Mouse (Mus musculus) heart, embryonic 12.5 days (tissue): ENCODE results near the gene Srl. TPM values are rescaled to one million over a fixed set of nuclear protein-coding genes. Genes with fewer than 3 reads are reported as not detected.
A peak's percentile ranks its signal among the peaks of the same experiment; 100 is the strongest.
"Not testable (repeated sequence)": the region's sequence is repeated elsewhere in the genome, so short reads cannot be mapped to it uniquely, and the experiment has no call there.

Source experiments
- ATAC-seq: fragments of 200-750 bp; cut with Nextera tagmentation; 2 replicates; pipeline ENCODE4 v1.8.0; 2017; ENCODE audit warnings: moderate TSS enrichment, moderate library complexity; ENCODE audit not compliant: insufficient number of reproducible peaks, low FRiP score
- H3K27ac ChIP-seq: fragments of 300-500 bp; sonication (generic); 2 replicates; pipeline ENCODE4 v1.5.1; 2016; ENCODE audit warnings: mild to moderate bottlenecking, moderate library complexity; ENCODE audit not compliant: poor library complexity, severe bottlenecking
- H3K27me3 ChIP-seq: fragments of 300-500 bp; sonication (generic); replicated peaks from 2 replicates; pipeline ENCODE4 v1.6.1; 2016; ENCODE audit warnings: mild to moderate bottlenecking, moderate library complexity
- H3K36me3 ChIP-seq: fragments of 300-500 bp; sonication (generic); 2 replicates; pipeline ENCODE4 v1.6.1; 2016; ENCODE audit warnings: mild to moderate bottlenecking, moderate library complexity
- H3K4me1 ChIP-seq: fragments of 300-500 bp; sonication (generic); replicated peaks from 2 replicates; pipeline ENCODE4 v1.6.1; 2016; ENCODE audit warnings: mild to moderate bottlenecking
- H3K4me2 ChIP-seq: fragments of 300-500 bp; sonication (generic); 2 replicates; pipeline ENCODE4 v1.6.1; 2016; ENCODE audit warnings: mild to moderate bottlenecking, moderate library complexity
- H3K4me3 ChIP-seq: fragments of 300-500 bp; sonication (generic); 2 replicates; pipeline ENCODE4 v1.5.1; 2016; ENCODE audit warnings: mild to moderate bottlenecking
- H3K9ac ChIP-seq: fragments of 300-500 bp; sonication (generic); 2 replicates; pipeline ENCODE4 v1.6.1; 2016; ENCODE audit warnings: mild to moderate bottlenecking, moderate library complexity
- H3K9me3 ChIP-seq: fragments of 300-500 bp; sonication (generic); replicated peaks from 2 replicates; pipeline ENCODE4 v1.6.1; 2016; ENCODE audit warnings: mild to moderate bottlenecking, moderate library complexity
- WGBS: fragments of 180-500 bp; shearing (Covaris S2); methylation state at CpG from one replicate; pipeline ENCODE4 v1.1.7; 2016; 5-methylcytosine and 5-hydroxymethylcytosine counted together
- polyA plus RNA-seq: library from polyadenylated mRNA; unstranded; fragments of >200 nt; fragmentation: Nextera tagmentation; extraction: Ambion mirVana; gene quantifications from 2 replicates; pipeline ENCODE4 v1.2.1, GENCODE M21; 2016

The Srl gene
- polyA plus RNA-seq, 1 experiment from 2014 or later: 230 TPM

DNA sequence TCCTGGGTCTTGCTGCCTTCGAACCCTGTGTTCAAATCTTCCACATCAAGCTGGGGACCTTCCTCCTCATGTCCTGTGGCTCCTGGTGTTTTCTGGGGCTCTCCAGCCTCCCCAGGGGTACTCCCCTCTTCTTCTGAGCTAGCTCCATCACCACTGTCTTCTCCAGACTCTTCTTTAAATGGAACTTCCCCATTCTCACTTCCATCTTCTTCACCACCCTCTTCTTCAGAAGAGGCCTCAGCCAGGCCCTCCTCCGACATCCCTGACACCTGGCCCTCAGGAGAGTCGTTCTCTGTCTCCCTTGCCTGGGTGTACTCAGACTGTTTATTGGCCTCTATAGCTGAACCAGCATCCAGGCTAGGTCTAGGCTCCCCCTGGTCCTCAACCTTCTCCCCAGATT, 45.1 kb downstream of the Srl start:
- Histone ChIP-seq H3K4me2 (no peak overlapping the region), H3K27me3 (no peaks in the 10 kb centered on the region), H3K9me3 (no peaks in the 10 kb centered on the region), H3K27ac (no peak overlapping the region), H3K4me1 (peaks cover 42% of the 10 kb centered on the region), H3K4me3 (no peak overlapping the region), H3K36me3 (peaks cover 49% of the 10 kb centered on the region), H3K9ac (no peak overlapping the region)
- WGBS: 85% methylated on average over 3 of the region's 3 CpGs
- no peak for ATAC-seq

DNA sequence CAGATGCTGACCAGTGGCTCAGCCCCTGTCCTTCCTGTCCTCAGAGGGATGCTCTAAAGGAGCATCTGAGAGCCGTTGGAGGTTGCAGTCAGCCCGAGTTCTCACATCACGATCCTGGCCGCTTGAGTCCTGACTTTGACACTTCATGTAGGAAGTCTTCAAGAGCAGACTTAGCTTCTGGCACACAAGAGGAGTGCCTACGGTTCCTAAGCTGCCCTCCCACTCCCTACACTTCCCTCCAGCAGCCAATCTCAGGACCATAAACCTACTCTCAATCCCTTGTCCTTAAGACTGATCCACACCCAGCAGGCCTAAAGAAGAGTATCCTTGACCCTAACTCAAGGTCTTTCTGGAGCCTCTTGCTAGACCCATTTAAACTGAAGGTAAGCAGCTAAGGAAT, 45.8 kb downstream of the Srl start:
- H3K4me2 ChIP-seq: no peak overlapping the region
- no peaks in the 10 kb centered on the region for H3K27me3 ChIP-seq
- 0 out of 2 replicates have a peak overlapping the region, but pooled peaks have one; percentile 33 for H3K9ac ChIP-seq
- H3K27ac ChIP-seq: 0 out of 2 replicates have a peak overlapping the region, but pooled peaks have one; percentile 7
- H3K4me1 ChIP-seq: peaks cover 36% of the 10 kb centered on the region
- no peak for ATAC-seq
- H3K4me3 ChIP-seq: no peak overlapping the region
- no peaks in the 10 kb centered on the region for H3K9me3 ChIP-seq
- peaks cover 54% of the 10 kb centered on the region for H3K36me3 ChIP-seq
- 61% methylated on average over 5 of the region's 5 CpGs for WGBS

DNA sequence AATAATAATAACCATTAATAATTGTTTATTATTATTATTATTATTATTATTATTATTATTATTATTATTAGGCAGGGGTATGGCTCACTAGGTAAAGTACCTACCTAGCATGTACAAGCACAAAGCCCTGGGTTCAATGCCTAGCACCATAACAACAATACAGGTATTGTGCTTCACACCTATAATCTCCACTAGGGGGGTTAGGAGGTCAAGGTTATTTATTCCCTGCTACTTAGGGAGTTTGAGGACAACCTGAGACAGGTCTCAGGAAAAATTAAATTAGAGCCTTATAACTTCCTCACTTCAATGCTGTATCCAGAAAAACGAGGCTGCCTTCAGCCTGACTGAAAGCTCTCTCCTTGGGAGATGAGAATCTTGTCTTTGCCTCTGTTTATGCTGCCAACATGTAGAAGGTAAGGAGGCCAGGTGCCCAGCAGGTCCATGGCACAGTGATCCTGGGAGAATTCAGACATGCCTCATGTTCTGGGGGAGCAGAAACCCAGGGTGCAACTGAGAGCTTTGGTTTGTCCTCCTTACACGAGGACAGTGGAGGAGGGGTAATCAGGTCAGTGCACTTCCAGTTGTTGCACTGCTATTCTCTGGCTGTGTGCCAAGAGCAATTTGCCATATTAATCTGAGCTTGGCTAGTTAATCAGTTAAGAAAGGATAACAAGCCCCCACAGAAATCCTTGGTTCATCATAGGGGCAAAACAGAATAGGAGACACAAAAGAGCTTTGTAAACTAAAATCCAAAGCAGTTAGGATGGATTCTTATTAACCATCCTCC, 48.6 kb downstream of the Srl start:
- Histone ChIP-seq H3K27ac (no peak overlapping the region), H3K9ac (peak overlapping the region; percentile 63), H3K36me3 (peaks cover 65% of the 10 kb centered on the region), H3K4me1 (peaks cover 15% of the 10 kb centered on the region), H3K9me3 (no peaks in the 10 kb centered on the region), H3K27me3 (no peaks in the 10 kb centered on the region), H3K4me2 (no peak overlapping the region), H3K4me3 (no peak overlapping the region)
- 48% methylated on average over 2 of the region's 2 CpGs for WGBS
- no peak for ATAC-seq

DNA sequence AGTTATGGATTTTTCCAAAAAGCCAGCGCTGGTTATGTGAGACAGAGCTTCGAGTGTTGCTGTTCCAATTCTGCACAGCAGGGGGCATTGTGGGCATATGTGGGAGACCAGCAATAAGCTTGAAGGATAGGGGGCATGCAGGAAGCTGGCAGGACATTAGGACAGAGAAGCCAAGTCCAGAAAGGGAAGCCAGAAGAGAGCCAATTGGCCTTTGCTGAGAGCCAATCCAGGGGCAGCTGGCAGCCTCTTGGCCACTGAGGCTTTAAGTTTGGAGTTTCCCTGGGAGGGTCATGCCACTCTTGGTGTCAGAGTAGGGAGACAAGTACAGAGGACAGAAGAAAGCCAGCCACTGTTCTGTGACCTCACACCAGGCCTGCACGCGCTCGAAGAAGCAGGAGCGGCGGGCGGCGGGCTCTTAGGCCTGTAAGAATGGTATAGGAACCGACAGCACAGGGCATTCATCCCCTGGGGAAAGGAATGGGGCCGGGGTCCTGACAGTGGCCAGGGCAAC, 52.4 kb downstream of the Srl start:
- no peak overlapping the region for H3K4me2 ChIP-seq
- H3K9ac ChIP-seq: no peak overlapping the region
- H3K4me1 ChIP-seq: peaks cover 5% of the 10 kb centered on the region
- WGBS: 57% methylated on average over 11 of the region's 11 CpGs
- H3K27me3 ChIP-seq: no peaks in the 10 kb centered on the region
- ATAC-seq: peak; percentile 79; the same call in 1 of the 2 replicates
- peaks cover 70% of the 10 kb centered on the region for H3K36me3 ChIP-seq
- H3K4me3 ChIP-seq: no peak overlapping the region
- peak overlapping the region; percentile 61 for H3K27ac ChIP-seq
- no peaks in the 10 kb centered on the region for H3K9me3 ChIP-seq

DNA sequence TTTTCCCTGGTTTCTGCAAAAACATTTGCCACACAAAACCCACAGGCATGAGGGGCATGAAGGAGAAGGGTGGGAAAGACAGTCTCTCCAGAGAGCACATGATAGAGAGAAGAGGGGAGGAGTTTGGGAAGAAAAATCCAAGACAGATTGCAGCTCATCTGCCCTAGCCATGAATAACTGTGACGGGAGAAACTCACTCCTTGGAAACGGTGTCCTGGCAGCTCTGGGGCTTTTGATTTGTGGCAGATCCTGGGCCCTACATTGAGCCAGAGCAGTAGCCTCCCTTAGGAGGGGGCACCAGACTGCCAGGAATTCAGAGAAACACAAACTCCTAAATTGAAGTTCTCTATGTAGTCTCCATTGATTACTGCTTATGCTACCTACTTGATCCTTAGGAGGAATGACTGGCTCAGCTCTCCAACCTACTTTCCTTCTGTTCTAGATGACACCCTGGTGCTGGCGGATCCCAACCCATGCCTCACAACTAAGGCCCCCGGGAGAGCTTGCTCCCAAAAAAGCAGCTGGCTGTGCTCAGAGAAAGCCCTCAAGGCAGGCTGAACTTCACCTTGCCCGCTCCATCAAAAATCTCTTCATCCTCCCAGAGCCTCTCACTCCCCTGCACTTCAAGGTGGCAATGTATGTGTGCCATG, 60.9 kb downstream of the Srl start:
- H3K27me3 ChIP-seq: no peaks in the 10 kb centered on the region
- 79% methylated on average over 5 of the region's 5 CpGs for WGBS
- no peaks in the 10 kb centered on the region for H3K9me3 ChIP-seq
- no peaks in the 10 kb centered on the region for H3K4me1 ChIP-seq
- H3K4me3 ChIP-seq: no peak overlapping the region
- H3K27ac ChIP-seq: no peak overlapping the region
- peaks cover 59% of the 10 kb centered on the region for H3K36me3 ChIP-seq
- H3K4me2 ChIP-seq: no peak overlapping the region
- no peak overlapping the region for H3K9ac ChIP-seq
- no peak for ATAC-seq

DNA sequence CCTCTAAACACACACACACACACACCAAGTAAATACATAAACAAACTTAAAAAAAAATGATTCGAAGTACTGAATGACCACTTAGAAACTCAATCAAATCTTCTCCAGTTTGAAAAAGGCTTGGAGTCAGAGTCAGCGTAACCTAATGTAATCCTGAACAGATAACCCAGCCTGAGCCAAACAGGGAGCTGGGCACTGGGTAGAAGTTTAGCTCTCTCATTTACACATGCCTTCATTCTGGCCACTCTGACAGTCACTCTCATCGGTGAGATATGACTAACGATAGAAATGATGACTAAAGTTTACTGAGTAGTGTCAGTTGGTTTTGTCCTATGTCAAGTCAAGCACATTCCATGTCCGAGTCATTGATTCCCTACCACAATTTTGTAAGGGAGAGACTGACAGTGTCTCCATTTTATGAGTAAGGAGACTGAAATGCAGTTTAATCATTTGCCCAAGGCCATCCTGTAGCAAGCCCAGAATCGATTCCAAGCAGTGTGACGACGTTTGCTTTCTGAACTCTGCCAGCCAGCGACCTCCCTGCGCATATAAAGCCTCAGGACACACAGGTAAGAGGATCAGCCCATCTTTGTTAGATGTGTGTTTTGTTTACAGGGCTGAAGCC, 63.9 kb downstream of the Srl start:
- Histone ChIP-seq H3K27ac (no peak overlapping the region), H3K4me1 (peaks cover 5% of the 10 kb centered on the region), H3K4me2 (no peak overlapping the region), H3K27me3 (no peaks in the 10 kb centered on the region), H3K36me3 (peaks cover 35% of the 10 kb centered on the region), H3K4me3 (no peak overlapping the region), H3K9me3 (no peaks in the 10 kb centered on the region), H3K9ac (no peak overlapping the region)
- 83% methylated on average over 10 of the region's 10 CpGs for WGBS
- ATAC-seq: no peak

DNA sequence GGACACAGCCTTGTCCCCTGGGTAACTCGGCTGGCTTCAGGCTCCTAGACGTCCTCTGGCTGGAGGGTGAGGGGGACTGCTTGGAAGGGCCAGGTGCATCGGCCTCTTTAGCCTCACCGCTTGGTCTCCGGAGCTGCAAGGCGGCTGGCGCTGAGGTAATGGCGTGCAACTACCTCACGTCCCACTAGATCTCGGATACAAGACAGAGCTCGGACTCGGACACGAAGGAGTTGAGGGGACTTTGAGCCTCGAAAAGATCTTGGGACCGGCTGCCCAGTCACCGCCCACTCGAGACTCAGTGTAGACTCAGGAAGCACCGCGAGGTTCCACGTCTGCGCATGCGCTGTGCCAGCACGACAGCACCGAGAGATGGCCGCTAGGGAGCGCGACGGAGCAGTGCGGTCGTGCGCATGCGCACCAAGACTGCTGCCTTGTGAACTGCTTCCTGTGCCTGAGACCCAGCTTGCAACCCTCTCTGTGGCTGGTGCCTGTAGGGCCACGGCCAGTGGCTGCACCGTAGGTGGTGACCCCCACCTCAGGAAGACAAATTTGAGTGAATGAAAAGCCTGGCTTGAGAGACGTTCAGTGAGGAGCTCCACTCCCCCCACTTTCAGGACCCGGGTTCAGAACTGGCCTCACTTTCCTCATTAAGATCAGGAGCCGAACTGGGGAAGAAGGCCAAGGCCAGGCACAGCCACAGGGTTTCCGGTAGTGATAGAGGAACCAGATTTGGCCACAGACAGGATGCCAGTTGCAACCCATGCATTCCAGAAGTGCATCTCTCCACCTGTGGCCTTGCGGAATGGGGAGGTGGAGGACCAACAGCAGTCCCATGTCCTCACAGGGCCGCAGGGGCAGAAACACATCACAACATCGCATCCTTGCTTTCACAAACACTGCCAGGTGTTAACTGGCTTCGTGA, 66.5 kb downstream of the Srl start:
- H3K9me3 ChIP-seq: no peaks in the 10 kb centered on the region
- H3K27me3 ChIP-seq: no peaks in the 10 kb centered on the region
- H3K4me2 ChIP-seq: peak overlapping the region; percentile 75
- 15% methylated on average over 42 of the region's 42 CpGs for WGBS
- H3K36me3 ChIP-seq: peaks cover 10% of the 10 kb centered on the region
- ATAC-seq: peak; percentile 94
- H3K4me3 ChIP-seq: peak overlapping the region; percentile 53
- H3K4me1 ChIP-seq: peaks cover 5% of the 10 kb centered on the region
- peak overlapping the region; percentile 78 for H3K9ac ChIP-seq
- peak overlapping the region; percentile 52 for H3K27ac ChIP-seq

DNA sequence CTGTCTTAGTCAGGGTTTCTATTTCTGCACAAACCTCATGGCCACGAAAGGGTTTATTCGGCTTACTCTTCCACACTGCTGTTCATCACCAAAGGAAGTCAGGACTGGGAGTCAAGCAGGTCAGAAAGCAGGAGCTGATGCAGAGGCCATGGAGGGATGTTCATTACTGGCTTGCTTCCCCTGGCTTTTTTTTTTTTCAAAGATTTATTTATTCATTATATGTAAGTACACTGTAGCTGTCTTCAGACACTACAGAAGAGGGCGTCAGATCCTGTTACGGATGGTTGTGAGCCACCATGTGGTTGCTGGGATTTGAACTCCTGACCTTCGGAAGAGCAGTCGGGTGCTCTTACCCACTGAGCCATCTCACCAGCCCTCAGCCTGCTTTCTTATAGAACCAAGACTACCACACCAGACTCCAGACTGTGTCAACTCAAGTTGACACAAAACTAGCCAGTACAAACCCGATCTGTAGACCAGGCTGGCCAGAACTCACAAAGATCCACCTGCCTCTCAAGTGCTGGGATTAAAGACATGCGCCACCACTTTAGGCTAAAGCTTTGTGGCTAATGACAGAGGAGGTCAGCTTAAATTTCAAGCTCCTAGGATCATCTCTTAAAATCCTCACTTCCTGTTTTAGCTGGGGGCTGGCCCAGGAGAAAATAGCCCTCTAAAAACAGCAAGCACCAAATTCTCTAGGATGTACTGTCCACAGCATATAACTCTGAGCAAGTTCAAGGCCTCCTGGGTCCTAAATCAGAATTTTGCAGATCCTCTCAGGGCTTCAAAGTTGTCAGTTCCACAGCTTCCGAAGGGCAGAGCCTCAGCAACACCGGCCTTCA, 67.4 kb downstream of the Srl start:
- not testable (repeated sequence) for H3K9me3 ChIP-seq, H3K4me1 ChIP-seq, H3K27me3 ChIP-seq, ATAC-seq, H3K36me3 ChIP-seq
- H3K4me2 ChIP-seq: peak overlapping the region; percentile 75
- peak overlapping the region; percentile 78 for H3K9ac ChIP-seq
- H3K27ac ChIP-seq: peak overlapping the region; percentile 52
- H3K4me3 ChIP-seq: peak overlapping the region; percentile 53
- 65% methylated on average over 10 of the region's 10 CpGs for whole genome bisulfite sequencing

DNA sequence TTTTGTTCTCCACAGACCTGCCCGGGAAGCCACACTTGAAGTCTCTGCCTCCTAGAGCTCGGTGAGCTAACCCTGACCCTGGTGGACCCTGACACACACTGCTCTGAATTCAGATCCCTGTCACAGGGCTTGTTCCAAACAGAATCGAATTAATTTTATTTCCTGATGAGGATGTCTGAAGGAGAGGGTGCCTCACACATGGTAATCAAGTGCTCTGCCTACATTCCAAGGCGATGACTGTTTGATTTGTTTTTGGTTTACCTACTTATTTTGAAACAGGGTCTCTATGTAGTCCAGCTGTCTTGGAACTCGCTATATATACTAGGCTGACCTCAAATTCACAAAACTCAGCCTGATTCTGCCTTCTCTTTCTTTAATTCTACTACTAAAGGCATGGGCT, 68.4 kb downstream of the Srl start:
- H3K4me2 ChIP-seq: no peak overlapping the region
- H3K27ac ChIP-seq: no peak overlapping the region
- ATAC-seq: no peak
- H3K9ac ChIP-seq: no peak overlapping the region
- no peaks in the 10 kb centered on the region for H3K9me3 ChIP-seq
- no peak overlapping the region for H3K4me3 ChIP-seq
- WGBS: 79% methylated on average over 5 of the region's 5 CpGs
- H3K27me3 ChIP-seq: no peaks in the 10 kb centered on the region
- H3K4me1 ChIP-seq: peaks cover 5% of the 10 kb centered on the region
- H3K36me3 ChIP-seq: no peaks in the 10 kb centered on the region

DNA sequence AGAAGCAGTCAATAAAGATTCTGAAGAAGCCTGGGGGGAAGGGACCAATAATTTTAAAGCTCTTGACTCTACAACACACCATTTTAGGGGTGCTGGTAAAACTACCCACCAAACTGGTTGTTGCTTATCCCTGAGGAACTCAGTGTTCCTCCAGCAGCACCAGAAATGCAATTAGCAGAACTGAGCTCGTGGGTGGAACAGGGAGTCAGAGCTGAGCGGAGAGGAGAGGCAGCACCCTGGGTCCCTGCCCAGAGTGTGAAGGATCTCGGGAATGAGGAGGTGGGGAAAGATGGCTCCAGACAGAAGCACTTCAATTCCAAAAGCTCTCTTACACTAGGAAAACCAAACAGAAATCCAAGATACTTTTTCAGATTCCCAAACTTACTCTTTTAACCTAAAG, 68.9 kb downstream of the Srl start:
- H3K9ac ChIP-seq: no peak overlapping the region
- H3K36me3 ChIP-seq: no peaks in the 10 kb centered on the region
- H3K4me1 ChIP-seq: peaks cover 5% of the 10 kb centered on the region
- no peaks in the 10 kb centered on the region for H3K9me3 ChIP-seq
- WGBS: 52% methylated on average over 3 of the region's 3 CpGs
- no peak for ATAC-seq
- H3K27ac ChIP-seq: no peak overlapping the region
- no peak overlapping the region for H3K4me3 ChIP-seq
- no peaks in the 10 kb centered on the region for H3K27me3 ChIP-seq
- no peak overlapping the region for H3K4me2 ChIP-seq
